Mouse (Mus musculus) ES-E14 (cell line): ENCODE measurements around the gene E4f1. TPM values are rescaled to one million over a fixed set of nuclear protein-coding genes. Genes with fewer than 3 reads are reported as not detected.

Experiments
- DNase-seq: peaks from one replicate; pipeline ENCODE4 v3.0.0-alpha.2; 2013; ENCODE audit warnings: low read depth, low spot score
- H3K27ac ChIP-seq: 2 replicates; pipeline ENCODE4 v1.5.1; 2012; ENCODE audit warnings: low read depth, mild to moderate bottlenecking, low read length, moderate library complexity, mixed read lengths; ENCODE audit not compliant: poor library complexity, insufficient read depth, severe bottlenecking
- H3K36me3 ChIP-seq: 2 replicates; pipeline ENCODE4 v1.6.1; 2012; ENCODE audit warnings: mild to moderate bottlenecking, low read length, moderate library complexity, mixed read lengths; ENCODE audit not compliant: control insufficient read depth, poor library complexity, insufficient read depth, severe bottlenecking
- H3K4me1 ChIP-seq, 2 experiments: fragments of 150-350 bp in 1 of 2; sonication (generic) in 1 of 2; 2 replicates each; pipeline ENCODE4 v1.6.1; 2012; ENCODE audit warnings: low read length in 2 of 2, mild to moderate bottlenecking in 1 of 2, mixed read lengths in 1 of 2; ENCODE audit not compliant: control insufficient read depth in 2 of 2, insufficient read depth in 2 of 2, poor library complexity in 1 of 2
- H3K4me3 ChIP-seq, 2 experiments: fragments of 150-350 bp in 1 of 2; sonication (generic) in 1 of 2; 2 replicates each; pipeline ENCODE4 v1.5.1; 2012; ENCODE audit warnings: low read length in 2 of 2, low read depth in 1 of 2, mild to moderate bottlenecking in 1 of 2, mixed read lengths in 1 of 2; ENCODE audit not compliant: insufficient read depth in 1 of 2, poor library complexity in 1 of 2, severe bottlenecking in 1 of 2
- H3K9ac ChIP-seq: 2 replicates; pipeline ENCODE4 v1.6.1; 2012; ENCODE audit warnings: low read depth, mild to moderate bottlenecking, low read length, mixed read lengths; ENCODE audit not compliant: poor library complexity, insufficient read depth, severe bottlenecking
- H3K9me3 ChIP-seq: fragments of 150-350 bp; sonication (generic); 2 replicates; pipeline ENCODE4 v1.6.1; 2012; ENCODE audit warnings: low read depth, mild to moderate bottlenecking, low read length; ENCODE audit not compliant: control insufficient read depth, insufficient read depth
- CHD2 ChIP-seq: IDR thresholded peaks from 2 replicates; pipeline ENCODE4 v1.6.1; 2014; ENCODE audit warnings: mild to moderate bottlenecking, low read depth, low read length, inconsistent platforms
- HCFC1 ChIP-seq: IDR thresholded peaks from 2 replicates; pipeline ENCODE4 v1.6.1; 2012; ENCODE audit warnings: low read length, inconsistent platforms, borderline replicate concordance; ENCODE audit not compliant: insufficient read depth
- MAFK ChIP-seq: IDR thresholded peaks from 2 replicates; pipeline ENCODE4 v1.6.1; 2014; ENCODE audit warnings: mild to moderate bottlenecking, low read depth, low read length, inconsistent platforms; ENCODE audit not compliant: insufficient read depth
- ZC3H11A ChIP-seq: IDR thresholded peaks from 2 replicates; pipeline ENCODE4 v1.6.1; 2012; ENCODE audit warnings: low read depth, mild to moderate bottlenecking, inconsistent platforms, low read length, borderline replicate concordance
- ZNF384 ChIP-seq: IDR thresholded peaks from 2 replicates; pipeline ENCODE4 v1.6.1; 2012; ENCODE audit warnings: low read depth, low read length, inconsistent platforms
- in situ Hi-C, 2 experiments: fragments of 600-800 bp; cut with MboI; formaldehyde crosslinking; loops; one replicate each; pipeline ENCODE4 v1.15.1; 2025; ENCODE audit warnings: low sequenced_read_pairs in 2 of 2, inconsistent platforms in 1 of 2; ENCODE audit not compliant: unreplicated experiment in 2 of 2
- total RNA-seq: library from RNA; depleted of rRNA; stranded (reverse); fragments of 300-350 nt; gene quantifications from 2 replicates; pipeline ENCODE4 v1.2.3, GENCODE M21; 2012

Gene E4f1
- total RNA-seq, 1 experiment, result 23.4 TPM

- no peak overlapping the region for H3K9ac ChIP-seq
- no peaks in the 10 kb centered on the region for H3K9me3 ChIP-seq
- H3K27ac ChIP-seq, result no peak overlapping the region
- in situ Hi-C loops, result no loop called here
- TF ChIP-seq CHD2 (no peak), HCFC1 (no peak), ZNF384 (no peak), ZC3H11A (no peak), MAFK (no peak)
- peak overlapping the region; percentile 50 to 55; a peak in 3 of 4 replicates for H3K4me3 ChIP-seq
- DNase-seq, result no peak
- H3K36me3 ChIP-seq, result peaks cover 42% of the 10 kb centered on the region
- H3K4me1 ChIP-seq, result peaks cover 0 to 10% of the 10 kb centered on the region in 2 experiments; a peak in 2 of 4 replicates
These were observed 37.1 kb upstream of the E4f1 start for GRCm38 (mm10) chr17:24507129-24507664.

- Histone ChIP-seq H3K9ac (0 out of 2 replicates have a peak overlapping the region, but pooled peaks have one; percentile 6), H3K27ac (no peak overlapping the region), H3K9me3 (no peaks in the 10 kb centered on the region), H3K4me1 (peaks cover 0 to 10% of the 10 kb centered on the region in 2 experiments; a peak in 2 of 4 replicates), H3K36me3 (peaks cover 35% of the 10 kb centered on the region), H3K4me3 (peak overlapping the region; percentile 50 to 55)
- in situ Hi-C loops, result no loop called here
- TF ChIP-seq CHD2 (no peak), MAFK (no peak), ZC3H11A (no peak), ZNF384 (no peak), HCFC1 (no peak)
- no peak for DNase-seq
These were observed 36.4 kb upstream of the E4f1 start for GRCm38 (mm10) chr17:24506332-24507070.

GRCm38 (mm10) chr17:24505286-24505955, 35.3 kb upstream of the E4f1 start:
- H3K27ac ChIP-seq, result no peak overlapping the region
- H3K4me3 ChIP-seq, result peak overlapping the region; percentile 28 to 42; a peak in 3 of 4 replicates
- H3K9ac ChIP-seq, result no peak overlapping the region
- in situ Hi-C loops, result no loop called here
- TF ChIP-seq ZNF384 (no peak), MAFK (no peak), ZC3H11A (no peak), HCFC1 (no peak), CHD2 (no peak)
- no peaks in the 10 kb centered on the region for H3K9me3 ChIP-seq
- DNase-seq, result no peak
- H3K4me1 ChIP-seq, result peaks cover 0 to 10% of the 10 kb centered on the region in 2 experiments; a peak in 2 of 4 replicates
- H3K36me3 ChIP-seq, result peaks cover 25% of the 10 kb centered on the region

GRCm38 (mm10) chr17:24504085-24504484, 34.0 kb upstream of the E4f1 start:
- DNase-seq, result no peak
- TF ChIP-seq CHD2 (no peak), ZNF384 (no peak), ZC3H11A (no peak), HCFC1 (no peak), MAFK (no peak)
- H3K4me3 ChIP-seq, result no peak overlapping the region
- in situ Hi-C loops, result no loop called here
- H3K36me3 ChIP-seq, result peaks cover 11% of the 10 kb centered on the region
- H3K9me3 ChIP-seq, result no peaks in the 10 kb centered on the region
- no peak overlapping the region for H3K9ac ChIP-seq
- H3K4me1 ChIP-seq, result peaks cover 0 to 10% of the 10 kb centered on the region in 2 experiments; a peak in 2 of 4 replicates
- H3K27ac ChIP-seq, result no peak overlapping the region
